Mouse (Mus musculus): Measurements from ENCODE around the gene Olfr56. TPM values are rescaled to one million over a fixed set of nuclear protein-coding genes. Genes with fewer than 3 reads are reported as not detected.
"Not testable (repeated sequence)": the region's sequence is repeated elsewhere in the genome, so short reads cannot be mapped to it uniquely, and the experiment has no call there.

The Olfr56 gene
- polyA plus RNA-seq, 1 experiment from 2014 or later: not detected

DNA sequence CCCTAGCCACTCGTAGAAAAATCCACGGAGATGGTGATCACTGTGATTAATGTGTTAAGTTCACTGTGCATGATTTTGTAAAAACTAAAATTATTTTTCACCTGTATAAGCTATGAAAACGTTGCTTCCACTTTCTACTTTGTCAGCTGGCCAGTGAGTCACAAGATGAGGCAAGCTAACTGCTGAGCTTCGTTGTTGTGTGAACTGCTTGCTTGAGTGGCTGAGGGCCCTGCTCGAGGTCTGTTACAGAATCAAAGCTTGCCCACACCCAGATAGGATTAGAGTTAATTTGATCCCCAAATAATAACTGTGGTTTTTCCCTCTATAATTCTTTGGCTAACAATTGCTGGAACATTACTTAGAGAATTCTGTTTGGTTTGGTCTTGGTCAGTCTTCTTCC, 1.4 kb downstream of the Olfr56 start:
- ATAC-seq (replicated peaks; ENCODE audit: insufficient number of reproducible peaks, low FRiP score, low TSS enrichment, low read depth); H3K4me3 ChIP-seq (ENCODE audit: low read depth, low read length); H3K27me3 ChIP-seq (ENCODE audit: control insufficient read depth, insufficient read depth, low read length); H3K9ac ChIP-seq (replicated peaks; ENCODE audit: low read length); H3K36me3 ChIP-seq (replicated peaks; ENCODE audit: control insufficient read depth, insufficient read depth, low read depth, low read length); H3K4me2 ChIP-seq (ENCODE audit: low read depth, low read length); DNase-seq (ENCODE audit: low spot score); H3K27ac ChIP-seq (replicated peaks; ENCODE audit: low read depth, low read length); H3K4me1 ChIP-seq (ENCODE audit: control insufficient read depth, insufficient read depth, low read length); H3K9me3 ChIP-seq (replicated peaks; ENCODE audit: control insufficient read depth, low read length): not testable (repeated sequence)
- WGBS: no CpG with 5 or more reads among the region's 5 CpGs

DNA sequence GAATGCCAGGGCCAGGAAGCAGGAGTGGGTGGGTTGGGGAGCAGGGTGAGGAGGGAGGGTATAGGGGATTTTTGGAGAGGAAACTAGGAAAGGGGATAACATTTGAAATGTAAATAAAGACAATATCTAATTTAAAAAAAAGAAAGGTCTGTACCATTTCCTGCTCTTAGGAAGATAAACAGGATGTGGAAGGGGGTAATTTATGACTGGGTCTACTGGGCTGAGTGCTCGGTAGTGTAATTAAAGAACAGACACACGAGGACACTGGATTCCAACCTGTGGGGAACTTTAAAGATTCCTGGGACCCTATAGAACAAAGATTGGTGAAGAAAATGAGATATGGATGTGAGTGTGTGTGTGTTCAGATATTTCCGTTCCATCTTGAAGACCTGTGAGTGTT, 4.2 kb downstream of the Olfr56 start:
- not testable (repeated sequence) for ATAC-seq (replicated peaks; ENCODE audit: insufficient number of reproducible peaks, low FRiP score, low TSS enrichment, low read depth); DNase-seq (ENCODE audit: low spot score); H3K4me2 ChIP-seq (ENCODE audit: low read depth, low read length); H3K9me3 ChIP-seq (replicated peaks; ENCODE audit: control insufficient read depth, low read length); H3K4me3 ChIP-seq (ENCODE audit: low read depth, low read length); H3K36me3 ChIP-seq (replicated peaks; ENCODE audit: control insufficient read depth, insufficient read depth, low read depth, low read length); H3K27me3 ChIP-seq (ENCODE audit: control insufficient read depth, insufficient read depth, low read length); H3K27ac ChIP-seq (replicated peaks; ENCODE audit: low read depth, low read length); H3K4me1 ChIP-seq (ENCODE audit: control insufficient read depth, insufficient read depth, low read length); H3K9ac ChIP-seq (replicated peaks; ENCODE audit: low read length)
- WGBS: no CpG with 5 or more reads among the region's 3 CpGs

- H3K4me1 ChIP-seq (ENCODE audit: control insufficient read depth, insufficient read depth, low read length); ATAC-seq (replicated peaks; ENCODE audit: insufficient number of reproducible peaks, low FRiP score, low TSS enrichment, low read depth); DNase-seq (ENCODE audit: low spot score); H3K4me3 ChIP-seq (ENCODE audit: low read depth, low read length); H3K27me3 ChIP-seq (ENCODE audit: control insufficient read depth, insufficient read depth, low read length); H3K36me3 ChIP-seq (replicated peaks; ENCODE audit: control insufficient read depth, insufficient read depth, low read depth, low read length); H3K9ac ChIP-seq (replicated peaks; ENCODE audit: low read length); H3K9me3 ChIP-seq (replicated peaks; ENCODE audit: control insufficient read depth, low read length); H3K27ac ChIP-seq (replicated peaks; ENCODE audit: low read depth, low read length); H3K4me2 ChIP-seq (ENCODE audit: low read depth, low read length): not testable (repeated sequence)
- WGBS: 73% methylated on average over 2 of the region's 3 CpGs
Measured at GRCm38 (mm10) chr11:48988219-48988618, 9.5 kb downstream of the Olfr56 start.

- not testable (repeated sequence) for ATAC-seq (replicated peaks; ENCODE audit: insufficient number of reproducible peaks, low FRiP score, low TSS enrichment, low read depth); H3K27me3 ChIP-seq (ENCODE audit: control insufficient read depth, insufficient read depth, low read length)
- WGBS: 47% methylated on average over 1 of the region's 2 CpGs
Measured at GRCm38 (mm10) chr11:48989981-48990380, 11.3 kb downstream of the Olfr56 start.

GRCm38 (mm10) chr11:48991740-48992520, 13.2 kb downstream of the Olfr56 start, which contains the start of gene Gm12185:
Gm12185 (minus strand) TSS chr11:48992226.
- DNase-seq (ENCODE audit: low spot score); H3K36me3 ChIP-seq (replicated peaks; ENCODE audit: control insufficient read depth, insufficient read depth, low read depth, low read length); H3K27ac ChIP-seq (replicated peaks; ENCODE audit: low read depth, low read length); ATAC-seq (replicated peaks; ENCODE audit: insufficient number of reproducible peaks, low FRiP score, low TSS enrichment, low read depth); H3K27me3 ChIP-seq (ENCODE audit: control insufficient read depth, insufficient read depth, low read length); H3K9ac ChIP-seq (replicated peaks; ENCODE audit: low read length); H3K4me1 ChIP-seq (ENCODE audit: control insufficient read depth, insufficient read depth, low read length); H3K4me2 ChIP-seq (ENCODE audit: low read depth, low read length); H3K9me3 ChIP-seq (replicated peaks; ENCODE audit: control insufficient read depth, low read length); H3K4me3 ChIP-seq (ENCODE audit: low read depth, low read length): not testable (repeated sequence)
- 68% methylated on average over 4 of the region's 4 CpGs for WGBS

More at GRCm38 (mm10) chr11:48989981-48990380, 11.3 kb downstream of the Olfr56 start:
- H3K27ac ChIP-seq (replicated peaks; ENCODE audit: low read depth, low read length); DNase-seq (ENCODE audit: low spot score); H3K4me1 ChIP-seq (ENCODE audit: control insufficient read depth, insufficient read depth, low read length); H3K4me3 ChIP-seq (ENCODE audit: low read depth, low read length); H3K9ac ChIP-seq (replicated peaks; ENCODE audit: low read length); H3K36me3 ChIP-seq (replicated peaks; ENCODE audit: control insufficient read depth, insufficient read depth, low read depth, low read length); H3K4me2 ChIP-seq (ENCODE audit: low read depth, low read length); H3K9me3 ChIP-seq (replicated peaks; ENCODE audit: control insufficient read depth, low read length): not testable (repeated sequence)

- not testable (repeated sequence) for H3K9me3 ChIP-seq (replicated peaks; ENCODE audit: control insufficient read depth, low read length); H3K27me3 ChIP-seq (ENCODE audit: control insufficient read depth, insufficient read depth, low read length); H3K9ac ChIP-seq (replicated peaks; ENCODE audit: low read length); H3K27ac ChIP-seq (replicated peaks; ENCODE audit: low read depth, low read length); H3K4me3 ChIP-seq (ENCODE audit: low read depth, low read length); H3K4me2 ChIP-seq (ENCODE audit: low read depth, low read length); H3K36me3 ChIP-seq (replicated peaks; ENCODE audit: control insufficient read depth, insufficient read depth, low read depth, low read length); H3K4me1 ChIP-seq (ENCODE audit: control insufficient read depth, insufficient read depth, low read length); DNase-seq (ENCODE audit: low spot score); ATAC-seq (replicated peaks; ENCODE audit: insufficient number of reproducible peaks, low FRiP score, low TSS enrichment, low read depth)
- 72% methylated on average over 10 of the region's 10 CpGs for WGBS
Measured at GRCm38 (mm10) chr11:48993296-48993695, 14.6 kb downstream of the Olfr56 start.

DNA sequence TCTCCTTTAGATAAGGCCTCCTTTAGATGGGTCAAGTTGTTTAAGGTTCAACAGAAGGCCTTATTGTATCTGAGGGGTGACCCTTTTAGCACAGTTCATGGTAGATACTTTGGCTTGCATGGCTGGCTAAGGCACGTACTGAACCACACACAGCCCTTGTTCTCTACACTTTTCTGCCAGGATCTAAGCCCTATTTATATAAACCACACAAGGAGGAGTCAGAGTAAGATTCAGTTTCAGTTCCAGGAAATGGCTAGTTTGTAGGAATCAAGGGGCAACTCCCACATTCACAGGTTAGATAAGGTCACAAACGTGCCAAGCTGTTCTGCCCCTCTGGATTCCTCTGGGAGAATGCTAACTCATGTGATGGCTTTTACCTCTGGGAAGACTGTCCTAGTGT, 15.3 kb downstream of the Olfr56 start, which contains the start of gene Tgtp1:
Tgtp1 (minus strand) TSS at position 155 of the 400 bp plus-strand sequence.
- H3K36me3 ChIP-seq (replicated peaks; ENCODE audit: control insufficient read depth, insufficient read depth, low read depth, low read length); H3K4me2 ChIP-seq (ENCODE audit: low read depth, low read length): not testable (repeated sequence)

DNA sequence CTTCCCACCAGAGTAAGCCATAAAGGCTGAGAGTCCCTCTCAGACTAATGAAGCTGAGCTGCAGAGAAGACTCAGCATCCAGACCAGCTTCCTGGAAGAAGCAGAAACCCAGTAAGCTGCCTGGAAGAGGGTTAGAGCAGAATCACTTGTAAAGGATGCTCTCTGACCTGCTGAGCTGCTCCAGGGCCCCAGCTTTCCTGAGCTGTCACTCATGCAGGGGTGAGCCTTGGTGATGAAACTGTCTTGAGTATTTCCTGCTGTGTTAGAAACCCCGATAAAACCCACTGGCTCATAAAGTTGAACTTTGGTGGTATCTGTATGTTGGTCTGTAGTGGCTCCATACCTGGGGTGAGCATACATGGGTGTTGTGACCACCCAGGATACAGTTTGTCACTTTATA, 21.7 kb downstream of the Olfr56 start:
- not testable (repeated sequence) for H3K9me3 ChIP-seq (replicated peaks; ENCODE audit: control insufficient read depth, low read length); ATAC-seq (replicated peaks; ENCODE audit: insufficient number of reproducible peaks, low FRiP score, low TSS enrichment, low read depth); H3K27ac ChIP-seq (replicated peaks; ENCODE audit: low read depth, low read length); H3K27me3 ChIP-seq (ENCODE audit: control insufficient read depth, insufficient read depth, low read length); H3K4me1 ChIP-seq (ENCODE audit: control insufficient read depth, insufficient read depth, low read length); DNase-seq (ENCODE audit: low spot score); H3K9ac ChIP-seq (replicated peaks; ENCODE audit: low read length); H3K36me3 ChIP-seq (replicated peaks; ENCODE audit: control insufficient read depth, insufficient read depth, low read depth, low read length); H3K4me3 ChIP-seq (ENCODE audit: low read depth, low read length); H3K4me2 ChIP-seq (ENCODE audit: low read depth, low read length)
- WGBS: 78% methylated on average over 1 of the region's 1 CpGs

More for the DNA sequence above, 15.3 kb downstream of the Olfr56 start, which contains the start of gene Tgtp1:
- WGBS: 23% methylated on average over 2 of the region's 2 CpGs
- not testable (repeated sequence) for H3K9ac ChIP-seq (replicated peaks; ENCODE audit: low read length); H3K9me3 ChIP-seq (replicated peaks; ENCODE audit: control insufficient read depth, low read length); H3K4me3 ChIP-seq (ENCODE audit: low read depth, low read length); ATAC-seq (replicated peaks; ENCODE audit: insufficient number of reproducible peaks, low FRiP score, low TSS enrichment, low read depth); DNase-seq (ENCODE audit: low spot score); H3K4me1 ChIP-seq (ENCODE audit: control insufficient read depth, insufficient read depth, low read length); H3K27ac ChIP-seq (replicated peaks; ENCODE audit: low read depth, low read length); H3K27me3 ChIP-seq (ENCODE audit: control insufficient read depth, insufficient read depth, low read length)
